ENCODE assay signal across 26 mouse cellular contexts in genomic region chr9:92220151-92220550, GRCm38 (mm10). TPM values are rescaled to one million over a fixed set of nuclear protein-coding genes. Genes with fewer than 3 reads are reported as not detected.
"Had no signal": no experiment of that assay in that cellular context is flagged by ENCODE, and none has a peak within 500 bp of the region (broad histone marks: within the 10 kb centered on the region; RNA-seq: fewer than 3 reads in every experiment).

No protein-coding gene starts in this region.

- H3K9ac ChIP-seq: limb, embryonic 13.5 days; liver, embryonic 12.5 days; liver, embryonic 15.5 days; lung, embryonic 15.5 days; midbrain, embryonic 12.5 days; midbrain, embryonic 15.5 days; neural tube, embryonic 12.5 days had no signal

- H3K36me3 ChIP-seq: limb, embryonic 10.5 days; limb, embryonic 13.5 days; liver, embryonic 12.5 days; liver, embryonic 15.5 days; lung, embryonic 15.5 days; midbrain, embryonic 12.5 days; midbrain, embryonic 15.5 days; neural tube, embryonic 12.5 days had no signal

- DNase-seq: kidney, postnatal 25 days; liver; lung, adult 18-20 months; lung, postnatal 10 days; lung, postnatal 36 days; retina, postnatal 1 day; right cerebral cortex, postnatal 25 days; spleen, adult 18-20 months; thymus, adult 18-20 months; thymus, postnatal 36 days had no signal

- H3K27me3 ChIP-seq: limb, embryonic 13.5 days; liver, embryonic 12.5 days; liver, embryonic 15.5 days; lung, embryonic 15.5 days; midbrain, embryonic 12.5 days; midbrain, embryonic 15.5 days; neural tube, embryonic 12.5 days had no signal

- H3K27ac ChIP-seq: kidney, postnatal 0 days; limb, embryonic 10.5 days; limb, embryonic 13.5 days; liver, embryonic 12.5 days; liver, embryonic 15.5 days; lung, embryonic 15.5 days; midbrain, embryonic 12.5 days; midbrain, embryonic 15.5 days; neural tube, embryonic 12.5 days had no signal

- H3K4me2 ChIP-seq: limb, embryonic 13.5 days; liver, embryonic 12.5 days; liver, embryonic 15.5 days; lung, embryonic 15.5 days; midbrain, embryonic 12.5 days; midbrain, embryonic 15.5 days; neural tube, embryonic 12.5 days had no signal

- ATAC-seq: liver, embryonic 12.5 days; midbrain, embryonic 15.5 days had no signal

- H3K9me3 ChIP-seq: limb, embryonic 10.5 days; limb, embryonic 13.5 days; liver, embryonic 12.5 days; liver, embryonic 15.5 days; lung, embryonic 15.5 days; midbrain, embryonic 12.5 days; midbrain, embryonic 15.5 days; neural tube, embryonic 12.5 days had no signal

- H3K4me3 ChIP-seq: limb, embryonic 10.5 days; limb, embryonic 13.5 days; liver, embryonic 12.5 days; liver, embryonic 15.5 days; lung, embryonic 15.5 days; midbrain, embryonic 12.5 days; midbrain, embryonic 15.5 days; neural tube, embryonic 12.5 days had no signal

- H3K4me1 ChIP-seq: limb, embryonic 10.5 days; limb, embryonic 13.5 days; liver, embryonic 15.5 days; lung, embryonic 15.5 days; midbrain, embryonic 12.5 days; midbrain, embryonic 15.5 days; neural tube, embryonic 12.5 days had no signal

RNA-seq across cellular contexts. Expression of gene Plscr5, which starts 27.4 kb away (rescaled TPM):
- total RNA-seq: layer of hippocampus, adult 18-20 months; left cerebral cortex, adult 8-10 months; left cerebral cortex, postnatal 25 days; neutrophil, adult 5-6 weeks had no signal
- polyA plus RNA-seq: kidney, embryonic 14.5 days; kidney, postnatal 0 days; limb, embryonic 10.5 days; limb, embryonic 13.5 days; liver, embryonic 12.5 days; liver, embryonic 15.5 days; lung, embryonic 15.5 days; midbrain, embryonic 12.5 days; testis, adult 2 months; urinary bladder, adult 2 months had no signal

RNA-seq across cellular contexts. Expression of gene Plscr2, which starts 55.3 kb away (rescaled TPM):
- polyA plus RNA-seq: limb, embryonic 10.5 days had no signal
